Mouse (Mus musculus) right cerebral cortex, adult 2 months (tissue): ENCODE results near the gene Idh3a.
"Not testable (repeated sequence)": the region's sequence is repeated elsewhere in the genome, so short reads cannot be mapped to it uniquely, and the experiment has no call there.

Experiments used
- DNase-seq, 2 experiments: peaks; one replicate each; pipeline ENCODE4 v3.0.0; 2021 to 2022; ENCODE audit warnings: low spot score in 2 of 2

The Idh3a gene

GRCm38 (mm10) chr9:54587863-54588262 lies 1.7 kb downstream of the Idh3a start:
- DNase-seq: no peak

GRCm38 (mm10) chr9:54593652-54594051 lies 7.5 kb downstream of the Idh3a start:
- not testable (repeated sequence) for DNase-seq

- no peak for DNase-seq
These were observed 10.8 kb downstream of the Idh3a start for GRCm38 (mm10) chr9:54596752-54597465.

- DNase-seq: peak; percentile 18 to 37
These were observed 16.3 kb downstream of the Idh3a start for GRCm38 (mm10) chr9:54602386-54602785.

GRCm38 (mm10) chr9:54602916-54603315 lies 16.8 kb downstream of the Idh3a start:
- no peak for DNase-seq

- DNase-seq: no peak
These were observed 18.1 kb downstream of the Idh3a start for GRCm38 (mm10) chr9:54604131-54604654.

GRCm38 (mm10) chr9:54604886-54605285 lies 18.8 kb downstream of the Idh3a start:
- peak; percentile 36 to 62 for DNase-seq

GRCm38 (mm10) chr9:54612781-54613191 lies 26.7 kb downstream of the Idh3a start:
- DNase-seq: no peak

GRCm38 (mm10) chr9:54614182-54614850 lies 28.2 kb downstream of the Idh3a start:
- peak in 1 of 2 experiments; percentile 38 for DNase-seq

GRCm38 (mm10) chr9:54627240-54627639 lies 41.1 kb downstream of the Idh3a start:
- DNase-seq: no peak

- DNase-seq: peak in 1 of 2 experiments; percentile 33
These were observed 42.6 kb downstream of the Idh3a start for GRCm38 (mm10) chr9:54628752-54629151.

- no peak for DNase-seq
These were observed 43.6 kb downstream of the Idh3a start for GRCm38 (mm10) chr9:54629613-54630261.

- DNase-seq: no peak
These were observed 44.8 kb downstream of the Idh3a start for GRCm38 (mm10) chr9:54630905-54631304.

GRCm38 (mm10) chr9:54633401-54633800 lies 47.3 kb downstream of the Idh3a start:
- DNase-seq: no peak

GRCm38 (mm10) chr9:54637510-54638314 lies 51.6 kb downstream of the Idh3a start:
- DNase-seq: no peak

- no peak for DNase-seq
These were observed 53.1 kb downstream of the Idh3a start for GRCm38 (mm10) chr9:54639192-54639591.

GRCm38 (mm10) chr9:54641548-54641947 lies 55.4 kb downstream of the Idh3a start:
- no peak for DNase-seq

- DNase-seq: no peak
These were observed 56.0 kb downstream of the Idh3a start for GRCm38 (mm10) chr9:54642149-54642548.

GRCm38 (mm10) chr9:54642556-54642955 lies 56.4 kb downstream of the Idh3a start:
- DNase-seq: no peak

GRCm38 (mm10) chr9:54643179-54643578 lies 57.0 kb downstream of the Idh3a start:
- DNase-seq: no peak

GRCm38 (mm10) chr9:54645530-54645929 lies 59.4 kb downstream of the Idh3a start:
- no peak for DNase-seq

- no peak for DNase-seq
These were observed 60.1 kb downstream of the Idh3a start for GRCm38 (mm10) chr9:54646252-54646651.
